19 mouse cellular contexts compared by ENCODE assay signal in genomic region chr3:88745534-88745933, GRCm38 (mm10). TPM values are rescaled to one million over a fixed set of nuclear protein-coding genes. Genes with fewer than 3 reads are reported as not detected.
DNase-seq lines count a peak whose midpoint lies in the region; ATAC-seq and TF ChIP-seq lines count a peak whose summit lies in the region.
"Had no signal": no experiment of that assay in that cellular context is flagged by ENCODE, and none has a peak within 500 bp of the region (broad histone marks: within the 10 kb centered on the region; RNA-seq: fewer than 3 reads in every experiment).

No protein-coding gene starts in this region.

- H3K27ac ChIP-seq in heart, embryonic 16.5 days (ENCODE audit: low read length), result 0 out of 2 replicates have a peak overlapping the region, but pooled peaks have one; percentile 35
- H3K27ac ChIP-seq in heart, embryonic 12.5 days (ENCODE audit: poor library complexity, severe bottlenecking), result no peak overlapping the region
- no peak overlapping the region for H3K27ac ChIP-seq in liver, adult 2 months (replicated peaks; ENCODE audit: insufficient read depth, low read depth, low read length)
- no peak overlapping the region for H3K27ac ChIP-seq in liver, postnatal 0 days (ENCODE audit: low read depth)
- H3K27ac ChIP-seq in bone marrow macrophage, adult 2 months (ENCODE audit: insufficient read depth, low read depth, low read length), result peak overlapping the region; percentile 88
- H3K27ac ChIP-seq in stomach, postnatal 0 days (replicated peaks), result peak overlapping the region; percentile 56; the same call in 1 of the 2 replicates
- H3K27ac ChIP-seq: kidney, embryonic 15.5 days; limb, embryonic 15.5 days; liver, embryonic 15.5 days; midbrain, embryonic 10.5 days had no signal

- H3K4me1 ChIP-seq in heart, embryonic 16.5 days (ENCODE audit: control insufficient read depth, insufficient read depth, low read length), result no peaks in the 10 kb centered on the region
- no peaks in the 10 kb centered on the region for H3K4me1 ChIP-seq in heart, embryonic 12.5 days (replicated peaks)
- H3K4me1 ChIP-seq in liver, adult 2 months (ENCODE audit: control insufficient read depth, insufficient read depth, low read length), result no peaks in the 10 kb centered on the region
- no peaks in the 10 kb centered on the region for H3K4me1 ChIP-seq in liver, postnatal 0 days (ENCODE audit: insufficient read depth)
- H3K4me1 ChIP-seq in bone marrow macrophage, adult 2 months (ENCODE audit: control insufficient read depth, insufficient read depth, low read length), result peaks cover 34% of the 10 kb centered on the region
- no peaks in the 10 kb centered on the region for H3K4me1 ChIP-seq in stomach, postnatal 0 days (replicated peaks; ENCODE audit: control insufficient read depth, insufficient read depth)
- H3K4me1 ChIP-seq: forebrain, embryonic 15.5 days; kidney, embryonic 15.5 days; limb, embryonic 15.5 days; midbrain, embryonic 10.5 days had no signal

- H3K4me2 ChIP-seq in heart, embryonic 16.5 days (ENCODE audit: low read depth, low read length), result no peak overlapping the region
- no peak overlapping the region for H3K4me2 ChIP-seq in heart, embryonic 12.5 days
- no peak overlapping the region for H3K4me2 ChIP-seq in liver, postnatal 0 days (ENCODE audit: low read depth, low read length)
- no peak overlapping the region for H3K4me2 ChIP-seq in stomach, postnatal 0 days (replicated peaks; ENCODE audit: low read depth)
- H3K4me2 ChIP-seq: forebrain, embryonic 15.5 days; kidney, embryonic 15.5 days; limb, embryonic 15.5 days; liver, embryonic 15.5 days had no signal

- H3K79me2 ChIP-seq in liver, adult 2 months (ENCODE audit: control insufficient read depth, insufficient read depth, low read length), result no peaks in the 10 kb centered on the region

- H3K9ac ChIP-seq in heart, embryonic 16.5 days (ENCODE audit: low read length), result no peak overlapping the region
- H3K9ac ChIP-seq in heart, embryonic 12.5 days, result no peak overlapping the region
- H3K9ac ChIP-seq in liver, adult 2 months (ENCODE audit: low read depth, low read length), result peak overlapping the region; percentile 5; the same call in 1 of the 2 replicates
- no peak overlapping the region for H3K9ac ChIP-seq in liver, postnatal 0 days (replicated peaks)
- H3K9ac ChIP-seq in stomach, postnatal 0 days (ENCODE audit: low read length), result no peak overlapping the region
- H3K9ac ChIP-seq: forebrain, embryonic 15.5 days; kidney, embryonic 15.5 days; limb, embryonic 15.5 days; liver, embryonic 15.5 days had no signal

- no peak for TF ChIP-seq EP300 in liver, postnatal 0 days (IDR thresholded peaks at IDR 0.05; ENCODE audit: low read depth)
- TF ChIP-seq EP300 in stomach, postnatal 0 days (optimal IDR thresholded peaks at IDR 0.05), result no peak

- H3K4me3 ChIP-seq in heart, embryonic 16.5 days (ENCODE audit: low read length), result no peak overlapping the region
- H3K4me3 ChIP-seq in heart, embryonic 12.5 days, result no peak overlapping the region
- H3K4me3 ChIP-seq in liver, adult 2 months (ENCODE audit: insufficient read depth, low read depth, low read length), result no peak overlapping the region
- H3K4me3 ChIP-seq in liver, postnatal 0 days (ENCODE audit: low read depth, low read length), result no peak overlapping the region
- H3K4me3 ChIP-seq in bone marrow macrophage, adult 2 months (ENCODE audit: insufficient read depth, low read length), result peak overlapping the region; percentile 39
- no peak overlapping the region for H3K4me3 ChIP-seq in stomach, postnatal 0 days (ENCODE audit: low read depth, low read length)
- H3K4me3 ChIP-seq: forebrain, embryonic 15.5 days; kidney, embryonic 15.5 days; limb, embryonic 15.5 days; liver, embryonic 15.5 days; midbrain, embryonic 10.5 days had no signal

- 84% methylated on average over 9 of the region's 9 CpGs for WGBS in heart, embryonic 16.5 days
- WGBS in heart, embryonic 12.5 days, result 88% methylated on average over 9 of the region's 9 CpGs
- 88% methylated on average over 9 of the region's 9 CpGs for WGBS in liver, adult 2 months
- WGBS in liver, postnatal 0 days (ENCODE audit: insufficient replicate concordance), result 77% methylated on average over 9 of the region's 9 CpGs
- WGBS in stomach, postnatal 0 days, result 79% methylated on average over 9 of the region's 9 CpGs

- no peak for ATAC-seq in heart, embryonic 16.5 days (replicated peaks; ENCODE audit: extremely low read depth, insufficient read depth, low FRiP score)
- no peak for ATAC-seq in heart, embryonic 12.5 days (ENCODE audit: insufficient number of reproducible peaks, low FRiP score)
- ATAC-seq in liver, postnatal 0 days, result no peak
- ATAC-seq in stomach, postnatal 0 days (ENCODE audit: low FRiP score, low TSS enrichment), result no peak
- ATAC-seq: forebrain, embryonic 15.5 days; hindbrain, postnatal 0 days had no signal

- H3K9me3 ChIP-seq in heart, embryonic 16.5 days (replicated peaks; ENCODE audit: control insufficient read depth, low read length), result peaks cover 14% of the 10 kb centered on the region
- peaks cover 24% of the 10 kb centered on the region for H3K9me3 ChIP-seq in heart, embryonic 12.5 days (replicated peaks)
- peaks cover 3% of the 10 kb centered on the region; the same call in 1 of the 2 replicates for H3K9me3 ChIP-seq in liver, postnatal 0 days (ENCODE audit: low read length)
- H3K9me3 ChIP-seq in stomach, postnatal 0 days (ENCODE audit: control insufficient read depth, low read length), result no peaks in the 10 kb centered on the region
- H3K9me3 ChIP-seq: liver, embryonic 15.5 days had no signal

- H3K27me3 ChIP-seq in heart, embryonic 16.5 days (ENCODE audit: control insufficient read depth, insufficient read depth, low read length), result no peaks in the 10 kb centered on the region
- no peaks in the 10 kb centered on the region for H3K27me3 ChIP-seq in heart, embryonic 12.5 days (replicated peaks)
- no peaks in the 10 kb centered on the region for H3K27me3 ChIP-seq in liver, adult 2 months (ENCODE audit: control insufficient read depth, insufficient read depth, low read length)
- no peaks in the 10 kb centered on the region for H3K27me3 ChIP-seq in liver, postnatal 0 days (ENCODE audit: insufficient read depth, low read length)
- no peaks in the 10 kb centered on the region for H3K27me3 ChIP-seq in stomach, postnatal 0 days (ENCODE audit: control insufficient read depth, insufficient read depth, low read length)
- H3K27me3 ChIP-seq: forebrain, embryonic 15.5 days; kidney, embryonic 15.5 days; limb, embryonic 15.5 days; liver, embryonic 15.5 days had no signal

- no peak for TF ChIP-seq CTCF in liver, adult 2 months (IDR thresholded peaks at IDR 0.05; ENCODE audit: low read depth, low read length)
- no peak for TF ChIP-seq CTCF in liver, postnatal 0 days (IDR thresholded peaks at IDR 0.05; ENCODE audit: low read depth)
- TF ChIP-seq CTCF in bone marrow macrophage, adult 2 months (IDR thresholded peaks at IDR 0.05; ENCODE audit: low read depth, low read length), result no peak
- TF ChIP-seq CTCF in stomach, postnatal 0 days (IDR thresholded peaks at IDR 0.05; ENCODE audit: low read depth), result no peak

- TF ChIP-seq POLR2A in liver, adult 2 months (IDR thresholded peaks at IDR 0.05; ENCODE audit: extremely low read depth, insufficient read depth, low read length), result no peak
- no peak for TF ChIP-seq POLR2A in bone marrow macrophage, adult 2 months (IDR thresholded peaks at IDR 0.05; ENCODE audit: borderline replicate concordance, low read depth, low read length)

- peaks cover 14% of the 10 kb centered on the region for H3K36me3 ChIP-seq in heart, embryonic 16.5 days (ENCODE audit: control insufficient read depth, insufficient read depth)
- H3K36me3 ChIP-seq in heart, embryonic 12.5 days, result peaks cover 40% of the 10 kb centered on the region
- no peaks in the 10 kb centered on the region for H3K36me3 ChIP-seq in liver, adult 2 months (ENCODE audit: control insufficient read depth, insufficient read depth, low read length)
- H3K36me3 ChIP-seq in liver, postnatal 0 days (replicated peaks; ENCODE audit: insufficient read depth, low read length), result no peaks in the 10 kb centered on the region
- no peaks in the 10 kb centered on the region for H3K36me3 ChIP-seq in stomach, postnatal 0 days (ENCODE audit: control insufficient read depth, insufficient read depth, low read length)
- H3K36me3 ChIP-seq: liver, embryonic 15.5 days had no signal

- no peak for DNase-seq in liver, adult 2 months (ENCODE audit: extremely low read depth, low read depth, low spot score)
- DNase-seq in liver, postnatal 0 days, result no peak
- DNase-seq in stomach, postnatal 0 days (ENCODE audit: low spot score), result no peak
- DNase-seq in adrenal gland, adult 2 months, result no peak
- DNase-seq: adrenal gland, postnatal 25 days; cerebellum, adult 9-10 months; gastrocnemius, postnatal 14 days; kidney, adult 11 months; kidney, postnatal 36 days; thymus, postnatal 25 days had no signal

RNA-seq across cellular contexts. Expression of gene Rit1, which starts 28.9 kb away (rescaled TPM):
- 59.0 and 59.4 TPM in 2 replicates for polyA plus RNA-seq in heart, embryonic 16.5 days (2015; fragmentation: Nextera tagmentation; extraction: Ambion mirVana)
- polyA plus RNA-seq in heart, embryonic 12.5 days (2016; fragmentation: Nextera tagmentation; extraction: Ambion mirVana), result 45.9 and 46.5 TPM in 2 replicates
- total RNA-seq in liver, adult 2 months (2014; rRNA removed), result 18.0 and 19.9 TPM in 2 replicates
- polyA plus RNA-seq in liver, adult 2 months (2012; rRNA removed), result 14.4 and 14.8 TPM in 2 replicates
- polyA plus RNA-seq in liver, postnatal 0 days (2015; fragmentation: Nextera tagmentation; extraction: Ambion mirVana), result 25.6 and 26.3 TPM in 2 replicates
- 100 and 110 TPM in 2 replicates for polyA plus RNA-seq in bone marrow macrophage, adult 2 months (2012; ENCODE audit: insufficient read depth, insufficient read length, missing spikeins)
- 85.5 and 86.9 TPM in 2 replicates for polyA plus RNA-seq in stomach, postnatal 0 days (2015; fragmentation: Nextera tagmentation; extraction: Ambion mirVana)
- 10 to 100 TPM; 49.2 to 58.9 TPM for total RNA-seq in adrenal gland, adult 2 months (2021)
- polyA plus RNA-seq in adrenal gland, adult 2 months (2012; rRNA removed), result 41.4 and 41.5 TPM in 2 replicates

RNA-seq across cellular contexts. Expression of gene Syt11, which starts 29.4 kb away (rescaled TPM):
- polyA plus RNA-seq in heart, embryonic 16.5 days (2015; fragmentation: Nextera tagmentation; extraction: Ambion mirVana), result 8.1 and 8.2 TPM in 2 replicates
- polyA plus RNA-seq in heart, embryonic 12.5 days (2016; fragmentation: Nextera tagmentation; extraction: Ambion mirVana), result 18.4 and 20.0 TPM in 2 replicates
- 1.6 and 1.9 TPM in 2 replicates for total RNA-seq in liver, adult 2 months (2014; rRNA removed)
- polyA plus RNA-seq in liver, adult 2 months (2012; rRNA removed), result 0.92 and 2.4 TPM in 2 replicates
- 0.36 and 0.51 TPM in 2 replicates for polyA plus RNA-seq in liver, postnatal 0 days (2015; fragmentation: Nextera tagmentation; extraction: Ambion mirVana)
- 12.1 and 13.5 TPM in 2 replicates for polyA plus RNA-seq in bone marrow macrophage, adult 2 months (2012; ENCODE audit: insufficient read depth, insufficient read length, missing spikeins)
- polyA plus RNA-seq in stomach, postnatal 0 days (2015; fragmentation: Nextera tagmentation; extraction: Ambion mirVana), result 9.6 and 10.1 TPM in 2 replicates
- 10 to 100 TPM; 10.1 to 15.1 TPM for total RNA-seq in adrenal gland, adult 2 months (2021)
- 5.1 and 5.7 TPM in 2 replicates for polyA plus RNA-seq in adrenal gland, adult 2 months (2012; rRNA removed)

RNA-seq across cellular contexts. Expression of gene Khdc4, which starts 59.9 kb away (rescaled TPM):
- polyA plus RNA-seq in heart, embryonic 16.5 days (2015; fragmentation: Nextera tagmentation; extraction: Ambion mirVana), result 67.4 and 68.6 TPM in 2 replicates
- polyA plus RNA-seq in heart, embryonic 12.5 days (2016; fragmentation: Nextera tagmentation; extraction: Ambion mirVana), result 75.3 and 75.6 TPM in 2 replicates
- 32.9 and 34.7 TPM in 2 replicates for total RNA-seq in liver, adult 2 months (2014; rRNA removed)
- 23.8 and 39.7 TPM in 2 replicates for polyA plus RNA-seq in liver, adult 2 months (2012; rRNA removed)
- 18.8 and 19.8 TPM in 2 replicates for polyA plus RNA-seq in liver, postnatal 0 days (2015; fragmentation: Nextera tagmentation; extraction: Ambion mirVana)
- 40.7 and 48.4 TPM in 2 replicates for polyA plus RNA-seq in bone marrow macrophage, adult 2 months (2012; ENCODE audit: insufficient read depth, insufficient read length, missing spikeins)
- 38.1 and 45.9 TPM in 2 replicates for polyA plus RNA-seq in stomach, postnatal 0 days (2015; fragmentation: Nextera tagmentation; extraction: Ambion mirVana)
- total RNA-seq in adrenal gland, adult 2 months (2021), result 10 to 100 TPM; 43.2 to 67.9 TPM
- 55.7 and 61.4 TPM in 2 replicates for polyA plus RNA-seq in adrenal gland, adult 2 months (2012; rRNA removed)

Comparison
In these comparisons a context has a peak if more than half of its experiments do, and no peak if none do; other contexts are left out.
1. H3K27ac ChIP-seq: peak in heart, embryonic 16.5 days (single experiment), bone marrow macrophage, adult 2 months (single experiment) and stomach, postnatal 0 days (single experiment); none in heart, embryonic 12.5 days (single experiment), liver, adult 2 months (single experiment) and liver, postnatal 0 days (single experiment).